Mouse (Mus musculus): ENCODE measurements around the gene Shc2.

Shc2 gene

GRCm38 (mm10) chr10:79615860-79616259 is 21.9 kb downstream of the Shc2 start:
- DNase-seq (ENCODE audit: low spot score) = no peak

GRCm38 (mm10) chr10:79614305-79614643 is 23.4 kb downstream of the Shc2 start:
- no peak for DNase-seq (ENCODE audit: low spot score)

GRCm38 (mm10) chr10:79613578-79614304 is 24.0 kb downstream of the Shc2 start, which contains the start of gene C2cd4c:
TSS of gene C2cd4c (minus strand) at chr10:79614025.
- peak; percentile 83 for DNase-seq (ENCODE audit: low spot score)

GRCm38 (mm10) chr10:79612192-79613135 is 25.3 kb downstream of the Shc2 start:
- peak; percentile 64 for DNase-seq (ENCODE audit: low spot score)

GRCm38 (mm10) chr10:79611296-79611695 is 26.4 kb downstream of the Shc2 start:
- DNase-seq (ENCODE audit: low spot score) = no peak

- DNase-seq (ENCODE audit: low spot score) = no peak
Measured at GRCm38 (mm10) chr10:79609276-79609675, 28.4 kb downstream of the Shc2 start.

- no peak for DNase-seq (ENCODE audit: low spot score)
Measured at GRCm38 (mm10) chr10:79607892-79608291, 29.8 kb downstream of the Shc2 start.

- no peak for DNase-seq (ENCODE audit: low spot score)
Measured at GRCm38 (mm10) chr10:79606537-79606936, 31.2 kb downstream of the Shc2 start.

- no peak for DNase-seq (ENCODE audit: low spot score)
Measured at GRCm38 (mm10) chr10:79597936-79598230, 39.8 kb downstream of the Shc2 start.

GRCm38 (mm10) chr10:79597051-79597935 is 40.4 kb downstream of the Shc2 start:
- no peak for DNase-seq (ENCODE audit: low spot score)

- no peak for DNase-seq (ENCODE audit: low spot score)
Measured at GRCm38 (mm10) chr10:79595590-79595929, 42.2 kb downstream of the Shc2 start.

- peak; percentile 63 for DNase-seq (ENCODE audit: low spot score)
Measured at GRCm38 (mm10) chr10:79594872-79595589, 42.7 kb downstream of the Shc2 start.

- no peak for DNase-seq (ENCODE audit: low spot score)
Measured at GRCm38 (mm10) chr10:79594111-79594510, 43.6 kb downstream of the Shc2 start.

- no peak for DNase-seq (ENCODE audit: low spot score)
Measured at GRCm38 (mm10) chr10:79590702-79591101, 47.0 kb downstream of the Shc2 start.

- DNase-seq (ENCODE audit: low spot score) = no peak
Measured at GRCm38 (mm10) chr10:79587752-79588126, 50.0 kb downstream of the Shc2 start.

GRCm38 (mm10) chr10:79587061-79587751 is 50.5 kb downstream of the Shc2 start, which contains the start of gene Theg:
TSS of gene Theg (minus strand) at chr10:79587331.
- peak; percentile 26 for DNase-seq (ENCODE audit: low spot score)

- DNase-seq (ENCODE audit: low spot score) = no peak
Measured at GRCm38 (mm10) chr10:79586243-79586642, 51.5 kb downstream of the Shc2 start.

GRCm38 (mm10) chr10:79585723-79586122 is 52.0 kb downstream of the Shc2 start:
- DNase-seq (ENCODE audit: low spot score) = peak; percentile 39

- peak; percentile 33 for DNase-seq (ENCODE audit: low spot score)
Measured at GRCm38 (mm10) chr10:79585136-79585535, 52.6 kb downstream of the Shc2 start.

GRCm38 (mm10) chr10:79584426-79584825 is 53.3 kb downstream of the Shc2 start:
- DNase-seq (ENCODE audit: low spot score) = peak; percentile 37

- DNase-seq (ENCODE audit: low spot score) = peak; percentile 43
Measured at GRCm38 (mm10) chr10:79584021-79584420, 53.7 kb downstream of the Shc2 start.

Data from testis, postnatal 10 days (tissue).